Mouse (Mus musculus): Measurements from ENCODE around the gene Swt1. TPM values are rescaled to one million over a fixed set of nuclear protein-coding genes. Genes with fewer than 3 reads are reported as not detected.
A peak's percentile ranks its signal among the peaks of the same experiment; 100 is the strongest.
"Not testable (repeated sequence)": the region's sequence is repeated elsewhere in the genome, so short reads cannot be mapped to it uniquely, and the experiment has no call there.

Swt1 gene
- 1 to 10 TPM; 8.3 to 9.6 TPM for total RNA-seq (2021)

DNA sequence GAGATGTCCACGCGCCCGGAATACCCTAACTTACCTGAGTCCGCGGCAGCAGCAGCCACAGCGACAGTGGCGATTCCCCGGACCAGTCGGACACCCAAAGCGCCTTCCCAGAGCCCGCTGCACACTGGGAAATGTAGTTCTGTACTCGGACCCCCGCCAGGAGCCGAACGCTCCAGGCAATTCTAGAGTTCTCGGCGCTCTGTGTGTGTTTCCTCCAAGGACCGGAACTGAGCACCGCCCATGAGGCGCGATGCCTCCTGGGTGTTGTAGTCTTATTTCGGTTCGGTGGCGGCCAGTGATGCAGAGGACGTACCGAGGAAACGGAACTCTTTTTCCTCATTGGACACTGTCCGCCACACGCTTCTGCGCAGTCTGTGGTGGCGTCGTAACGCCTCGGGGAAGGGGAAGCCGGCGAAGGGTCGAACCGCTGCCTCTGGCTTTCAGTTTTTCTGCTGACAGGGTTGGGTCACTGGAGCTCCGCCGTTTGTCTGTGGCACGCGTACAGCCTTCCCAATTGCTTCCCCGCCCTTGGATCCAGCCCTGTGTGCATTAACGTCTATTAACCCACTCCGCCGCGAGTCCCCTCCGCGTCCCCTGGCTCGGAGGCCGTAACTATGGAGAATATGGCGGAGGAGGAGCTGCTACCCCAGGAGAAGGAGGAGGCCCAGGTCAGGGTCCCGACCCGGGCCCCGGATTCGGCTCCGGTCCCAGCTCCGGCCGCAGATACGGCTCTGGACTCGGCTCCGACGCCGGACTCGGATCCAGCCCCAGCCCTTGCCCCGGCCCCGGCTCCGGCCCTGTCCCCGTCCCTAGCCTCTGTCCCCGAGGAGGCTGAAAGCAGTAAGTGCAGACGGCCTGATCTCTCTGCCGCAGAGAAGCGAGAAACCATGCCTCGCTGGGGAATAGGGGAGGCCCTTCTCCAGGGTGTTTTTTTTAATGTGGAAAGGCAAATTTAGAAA lies at the start of gene Swt1, which contains the start of gene Trmt1l:
Swt1 (minus strand) TSS at position 193 of the 959 bp plus-strand sequence.
Trmt1l (plus strand) TSS at position 280 of the 959 bp plus-strand sequence.
- DNase-seq = peak; percentile 99
- intact Hi-C loops (cut with DNase I) = no loop called here

GRCm38 (mm10) chr1:151472386-151472785 lies 44.1 kb upstream of the Swt1 start:
- intact Hi-C loops (cut with DNase I); DNase-seq: not testable (repeated sequence)

- DNase-seq = no peak
- intact Hi-C loops (cut with DNase I) = no loop called here
Measured at GRCm38 (mm10) chr1:151471429-151471828, 43.2 kb upstream of the Swt1 start.

DNA sequence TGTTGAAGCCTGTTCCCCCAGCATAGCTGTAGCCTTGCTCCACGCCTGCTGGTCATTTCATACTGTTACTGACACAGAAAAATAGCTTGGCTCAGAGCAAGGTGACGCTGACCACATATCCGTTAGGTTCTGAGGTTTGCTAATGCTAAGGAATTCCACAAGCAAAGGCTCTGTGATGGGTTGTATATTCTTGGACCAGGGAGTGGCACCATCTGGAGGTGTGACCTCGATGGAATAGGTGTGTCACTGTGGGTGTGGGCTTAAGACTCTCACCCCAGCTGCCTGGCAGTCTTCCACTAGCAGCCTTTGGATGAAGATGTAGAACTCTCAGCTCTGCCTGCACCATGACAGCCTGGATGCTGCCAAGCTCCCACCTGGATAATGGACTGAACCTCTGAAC lies 38.3 kb upstream of the Swt1 start:
- no peak for DNase-seq
- intact Hi-C loops (cut with DNase I) = no loop called here

- intact Hi-C loops (cut with DNase I) = no loop called here
- DNase-seq = no peak
Measured at GRCm38 (mm10) chr1:151464914-151465313, 36.7 kb upstream of the Swt1 start.

GRCm38 (mm10) chr1:151461265-151461664 lies 33.0 kb upstream of the Swt1 start:
- peak in 1 of 2 experiments; percentile 16 for DNase-seq
- intact Hi-C loops (cut with DNase I) = no loop called here

DNA sequence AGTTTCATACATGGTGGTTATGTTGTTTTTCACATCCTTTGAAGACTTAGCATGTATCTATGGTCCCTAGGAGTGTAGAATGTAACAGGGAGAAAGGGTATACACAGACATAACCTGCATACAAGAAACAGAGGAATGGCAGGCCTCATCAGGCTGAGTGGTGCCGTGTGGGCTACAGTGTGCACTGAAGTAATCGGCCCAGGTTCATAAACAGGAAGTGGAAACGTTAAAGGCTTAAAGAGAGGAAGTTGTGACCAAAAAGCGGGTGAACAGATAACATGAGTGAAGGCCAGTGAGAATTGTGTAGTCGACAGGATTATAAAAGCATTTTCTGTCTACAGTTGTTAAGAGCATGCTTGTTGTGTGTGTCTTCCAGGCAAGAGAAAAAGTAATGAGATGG lies 28.8 kb upstream of the Swt1 start:
- DNase-seq = no peak
- intact Hi-C loops (cut with DNase I) = no loop called here

- DNase-seq = no peak
- intact Hi-C loops (cut with DNase I) = no loop called here
Measured at GRCm38 (mm10) chr1:151451946-151452345, 23.7 kb upstream of the Swt1 start.

- intact Hi-C loops (cut with DNase I) = no loop called here
- no peak for DNase-seq
Measured at GRCm38 (mm10) chr1:151450851-151451250, 22.6 kb upstream of the Swt1 start.

DNA sequence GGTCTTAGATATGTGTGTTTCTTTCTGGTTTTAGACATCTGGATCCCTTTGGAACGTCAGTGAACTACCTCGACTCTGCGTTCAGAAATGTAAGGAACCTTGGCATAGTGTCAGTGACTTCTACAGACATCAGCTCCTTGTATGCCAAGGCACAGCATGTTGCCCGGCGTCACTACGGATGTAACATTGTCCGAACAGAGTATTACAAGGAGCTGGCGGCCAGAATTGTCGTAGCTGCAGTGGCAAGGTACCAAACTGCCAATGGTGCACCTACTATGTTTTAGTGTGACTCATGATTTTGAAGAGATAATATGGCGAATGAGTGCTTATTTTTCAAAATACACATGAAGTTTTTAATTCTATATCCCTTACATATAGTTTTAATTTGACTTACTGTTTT lies 21.6 kb upstream of the Swt1 start:
- no peak for DNase-seq
- intact Hi-C loops (cut with DNase I) = no loop called here

DNA sequence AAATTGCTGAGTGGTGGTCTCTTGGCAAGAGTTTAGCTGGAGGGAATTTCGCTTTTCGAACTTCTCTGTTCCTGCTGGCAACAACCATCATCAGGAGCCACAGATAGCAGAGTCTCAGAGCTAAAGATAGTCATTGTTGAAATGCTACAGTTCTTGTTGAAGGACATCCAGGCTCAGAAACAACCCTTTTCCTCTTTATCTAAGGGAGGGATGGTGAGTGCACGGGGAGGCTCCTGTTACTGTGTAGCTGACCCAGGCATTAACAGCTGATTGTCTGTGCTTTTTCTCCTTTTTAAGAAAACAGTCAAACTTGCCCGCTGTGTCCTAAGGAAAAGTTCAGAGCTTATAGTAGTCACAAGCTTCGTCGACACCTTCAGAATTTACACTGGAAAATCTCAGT lies 7.2 kb upstream of the Swt1 start:
- intact Hi-C loops (cut with DNase I) = no loop called here
- DNase-seq = no peak

DNA sequence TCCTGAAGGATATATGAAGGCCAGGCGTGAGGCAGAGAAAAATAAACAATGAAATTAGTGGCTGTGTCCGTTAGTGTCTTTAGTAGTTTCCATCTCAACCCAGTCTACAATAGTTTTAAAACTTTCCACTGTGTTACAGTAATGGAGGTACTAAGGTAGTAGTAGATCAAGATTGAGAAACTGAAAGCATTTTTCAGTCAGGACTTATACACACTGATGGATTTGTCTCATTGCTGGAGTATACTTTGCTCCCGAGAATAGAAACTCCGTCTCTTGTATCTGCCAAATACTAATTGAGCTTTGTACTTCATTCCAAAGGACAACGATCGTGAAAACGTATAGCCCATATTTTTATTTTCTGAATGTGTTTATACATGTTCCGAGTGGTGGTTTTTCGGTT lies 1.1 kb upstream of the Swt1 start:
- intact Hi-C loops (cut with DNase I) = no loop called here
- DNase-seq = no peak

DNA sequence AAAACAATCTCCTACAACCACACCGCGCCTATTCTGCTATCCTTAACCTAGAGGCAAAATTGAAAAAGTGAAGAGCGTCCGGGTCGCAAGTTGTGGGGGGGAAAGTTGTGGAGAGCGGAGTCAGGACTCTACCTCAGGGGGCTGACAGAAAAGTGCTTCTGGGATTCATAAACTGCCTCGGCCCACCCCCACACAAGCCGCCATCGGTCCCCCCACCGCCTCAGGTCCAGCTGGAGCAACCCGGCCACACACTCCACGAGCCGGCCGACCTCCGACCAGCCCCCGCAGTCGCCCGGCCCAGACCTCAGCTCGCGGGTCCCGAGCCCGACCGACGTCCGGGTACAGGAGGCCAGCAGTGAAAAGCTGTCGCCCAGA lies 380 bp downstream of the Swt1 start:
- intact Hi-C loops (cut with DNase I) = no loop called here
- no peak for DNase-seq

- intact Hi-C loops (cut with DNase I) = no loop called here
Measured at GRCm38 (mm10) chr1:151426947-151427600, 1.2 kb downstream of the Swt1 start.

DNA sequence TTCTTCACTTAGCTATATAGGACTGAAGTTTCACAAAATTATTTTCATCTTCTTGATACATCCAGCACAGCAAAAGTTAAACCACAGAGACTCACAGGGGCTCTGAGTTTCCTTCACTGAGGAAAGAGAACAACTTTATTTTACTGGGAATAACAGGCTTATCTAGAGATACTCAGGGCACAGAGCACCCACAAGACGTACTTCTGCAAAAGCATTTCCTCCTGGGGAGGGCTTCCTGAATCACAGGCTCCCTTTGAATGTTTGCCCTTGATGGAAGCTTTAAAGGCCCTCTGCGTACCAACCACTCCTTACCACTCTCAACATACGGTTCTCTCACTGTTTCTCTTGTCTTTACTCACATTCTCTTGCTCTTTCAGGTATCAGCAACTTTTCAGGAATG lies 6.1 kb downstream of the Swt1 start:
- DNase-seq = no peak
- intact Hi-C loops (cut with DNase I) = no loop called here

More at GRCm38 (mm10) chr1:151426947-151427600, 1.2 kb downstream of the Swt1 start:
- peak in 1 of 2 experiments; percentile 6 for DNase-seq

- intact Hi-C loops (cut with DNase I) = no loop called here
- no peak for DNase-seq
Measured at GRCm38 (mm10) chr1:151409827-151410226, 18.4 kb downstream of the Swt1 start.

GRCm38 (mm10) chr1:151390029-151390428 lies 38.2 kb downstream of the Swt1 start:
- intact Hi-C loops (cut with DNase I) = loop anchor here (2.0 kb wide), 1 partner anchor 355 kb away; no protein-coding TSS in a partner anchor

DNA sequence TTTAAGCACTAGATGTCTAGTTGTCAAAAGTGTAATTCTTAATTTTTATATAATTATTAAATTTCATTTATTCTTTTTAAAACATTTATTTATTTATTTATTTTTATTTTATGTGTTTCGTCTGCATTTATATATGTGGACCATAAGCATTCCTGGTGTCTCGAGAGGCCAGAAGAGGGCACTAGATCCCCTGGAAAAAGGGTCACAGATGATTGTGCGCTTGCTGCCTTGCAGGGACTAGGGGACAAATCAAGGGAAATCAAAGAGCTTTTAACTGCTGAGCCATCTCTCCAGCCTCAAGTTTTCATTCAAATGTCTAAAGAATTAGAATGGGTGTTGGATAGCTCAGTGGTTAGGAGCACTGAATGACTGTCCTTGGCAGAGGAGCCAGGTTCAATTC lies 50.9 kb downstream of the Swt1 start:
- no peak for DNase-seq
- intact Hi-C loops (cut with DNase I) = no loop called here

More at GRCm38 (mm10) chr1:151390029-151390428, 38.2 kb downstream of the Swt1 start:
- DNase-seq = peak in 1 of 2 experiments; percentile 40

DNA sequence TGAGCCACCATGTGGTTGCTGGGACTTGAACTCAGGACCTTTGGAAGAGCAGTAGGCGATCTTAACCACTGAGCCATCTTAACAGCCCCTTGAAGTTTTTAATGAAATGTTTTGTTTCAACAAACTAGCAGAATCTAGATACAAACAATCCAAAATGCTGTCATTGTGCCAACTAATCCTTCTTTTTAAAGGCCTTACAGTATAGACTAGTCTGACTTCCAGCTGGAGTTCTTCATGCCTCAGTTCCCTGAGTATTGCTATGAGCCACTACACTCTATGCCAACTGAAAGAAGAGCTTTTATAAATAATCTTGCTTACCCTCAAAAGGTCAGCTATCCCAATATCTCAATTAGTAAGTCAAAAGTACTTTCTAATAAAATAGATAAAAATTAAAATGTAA lies 55.4 kb downstream of the Swt1 start:
- no peak for DNase-seq
- intact Hi-C loops (cut with DNase I) = no loop called here

- intact Hi-C loops (cut with DNase I) = no loop called here
- peak in 1 of 2 experiments; percentile 38 for DNase-seq
Measured at GRCm38 (mm10) chr1:151371543-151371942, 56.7 kb downstream of the Swt1 start.

DNA sequence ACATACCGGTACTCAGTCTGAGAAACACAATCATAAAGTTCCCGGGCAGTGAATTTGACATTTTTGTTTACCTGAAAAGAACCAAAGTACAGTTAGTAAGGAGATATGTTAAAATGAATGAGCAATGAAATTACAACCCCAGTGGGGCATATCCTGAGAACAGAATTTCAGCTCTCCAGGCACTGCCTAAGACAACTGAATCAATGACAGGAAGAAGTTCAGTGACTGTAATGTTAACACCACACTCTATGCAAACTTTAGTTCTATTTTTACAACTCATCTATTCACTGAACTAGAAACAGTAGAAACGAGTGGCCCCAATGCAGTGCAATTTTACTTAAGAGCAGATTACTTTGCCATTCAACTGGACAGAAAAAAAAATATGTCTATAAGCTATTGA lies 57.7 kb downstream of the Swt1 start:
- no peak for DNase-seq
- intact Hi-C loops (cut with DNase I) = no loop called here

DNA sequence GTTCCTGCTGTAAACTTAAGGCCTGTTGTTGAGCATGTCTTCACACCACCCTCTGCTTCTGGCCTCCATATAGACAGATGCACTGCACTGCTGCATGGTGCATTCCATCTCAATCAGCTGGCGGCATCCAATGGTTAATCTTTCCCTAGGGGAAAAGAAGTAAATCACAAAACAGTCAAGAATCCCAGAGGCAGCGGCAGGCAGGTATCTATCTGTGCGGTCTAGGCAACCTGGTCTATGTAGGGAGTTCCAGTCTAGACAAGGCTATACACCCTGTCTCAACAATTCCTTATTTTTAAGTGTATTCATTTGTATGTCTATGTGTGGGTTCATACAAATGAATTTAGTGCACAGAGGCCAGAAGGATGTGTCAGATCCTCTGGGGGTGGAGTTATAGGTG lies 59.8 kb downstream of the Swt1 start:
- intact Hi-C loops (cut with DNase I) = no loop called here
- DNase-seq = no peak

All from heart, postnatal 10 days (tissue).